Mouse (Mus musculus) CH12.LX (cell line): ENCODE measurements around the gene Gm28048. TPM values are rescaled to one million over a fixed set of nuclear protein-coding genes. Genes with fewer than 3 reads are reported as not detected.

Experiments used
- DNase-seq: peaks from one replicate; pipeline ENCODE4 v3.0.0-alpha.2; 2013; ENCODE audit errors: extremely low read depth
- H3K27ac ChIP-seq: 2 replicates; pipeline ENCODE4 v1.5.1; 2012; ENCODE audit warnings: low read depth, mild to moderate bottlenecking, control low read depth, moderate library complexity; ENCODE audit not compliant: insufficient read depth
- H3K27me3 ChIP-seq: replicated peaks from 2 replicates; pipeline ENCODE3; 2012; ENCODE audit warnings: inconsistent platforms
- H3K36me3 ChIP-seq, 2 experiments: replicated peaks in 1 of 2; 2 replicates each; pipeline versions ENCODE3 to v1.6.1; 2012; ENCODE audit warnings: inconsistent platforms in 1 of 2, low read length in 1 of 2, mild to moderate bottlenecking in 1 of 2, mixed read lengths in 1 of 2, moderate library complexity in 1 of 2; ENCODE audit not compliant: control insufficient read depth in 1 of 2, insufficient read depth in 1 of 2
- H3K4me1 ChIP-seq, 2 experiments: 2 replicates each; pipeline ENCODE4 v1.6.1; 2012; ENCODE audit warnings: inconsistent platforms in 1 of 2, moderate library complexity in 1 of 2; ENCODE audit not compliant: insufficient read depth in 2 of 2, control insufficient read depth in 1 of 2
- H3K4me2 ChIP-seq: 2 replicates; pipeline ENCODE4 v1.6.1; 2012; ENCODE audit warnings: low read depth, mild to moderate bottlenecking, control low read depth; ENCODE audit not compliant: poor library complexity, insufficient read depth, severe bottlenecking
- H3K4me3 ChIP-seq, 3 experiments: fragments of 150-350 bp in 1 of 3; sonication (generic) in 1 of 3; replicated peaks in 1 of 3; 2 replicates each; pipeline versions ENCODE3 to v1.5.1; 2011 to 2012; ENCODE audit warnings: low read depth in 2 of 3, low read length in 2 of 3, mild to moderate bottlenecking in 2 of 3, moderate library complexity in 2 of 3, control low read depth in 1 of 3, improper control_type of control experiment in 1 of 3, inconsistent platforms in 1 of 3, mixed read lengths in 1 of 3; ENCODE audit not compliant: poor library complexity in 1 of 3
- H3K79me2 ChIP-seq: replicated peaks from 2 replicates; pipeline ENCODE4 v1.6.1; 2012; ENCODE audit warnings: mild to moderate bottlenecking, moderate library complexity; ENCODE audit not compliant: control insufficient read depth, poor library complexity, insufficient read depth, severe bottlenecking; ENCODE audit errors: extremely low read depth
- H3K9ac ChIP-seq: 2 replicates; pipeline ENCODE4 v1.6.1; 2012; ENCODE audit warnings: low read depth, mild to moderate bottlenecking, control low read depth, moderate library complexity; ENCODE audit not compliant: insufficient read depth
- H3K9me3 ChIP-seq: replicated peaks from 2 replicates; pipeline ENCODE3; 2012; ENCODE audit warnings: low read length, inconsistent platforms, mixed read lengths
- BHLHE40 ChIP-seq: IDR thresholded peaks from 2 replicates; pipeline ENCODE4 v1.6.1; 2011; ENCODE audit warnings: mild to moderate bottlenecking, low read depth, low read length, improper control_type of control experiment
- CTCF ChIP-seq, 2 experiments: IDR thresholded peaks in 1 of 2; conservative IDR thresholded peaks in 1 of 2; 2 replicates each; pipeline ENCODE4 v1.5.1; 2011 to 2012; ENCODE audit warnings: low read depth in 2 of 2, low read length in 2 of 2, improper control_type of control experiment in 1 of 2, inconsistent platforms in 1 of 2, mild to moderate bottlenecking in 1 of 2, moderate library complexity in 1 of 2
- E2F4 ChIP-seq: IDR thresholded peaks from 2 replicates; pipeline ENCODE4 v1.6.1; 2011; ENCODE audit warnings: low read depth, low read length, improper control_type of control experiment; ENCODE audit not compliant: insufficient replicate concordance
- EP300 ChIP-seq: IDR thresholded peaks from 2 replicates; pipeline ENCODE4 v1.6.1; 2011; ENCODE audit warnings: low read length, improper control_type of control experiment
- ETS1 ChIP-seq: conservative IDR thresholded peaks from 2 replicates; pipeline ENCODE4 v1.6.1; 2012; ENCODE audit warnings: low read depth, mild to moderate bottlenecking, inconsistent platforms, low read length, improper control_type of control experiment, moderate library complexity
- GABPA ChIP-seq: IDR thresholded peaks from 2 replicates; pipeline ENCODE4 v1.6.1; 2012; ENCODE audit warnings: low read depth, low read length, improper control_type of control experiment, inconsistent platforms; ENCODE audit not compliant: insufficient replicate concordance
- HCFC1 ChIP-seq: IDR thresholded peaks from 2 replicates; pipeline ENCODE4 v1.6.1; 2012; ENCODE audit warnings: low read depth, mild to moderate bottlenecking, inconsistent platforms, low read length, improper control_type of control experiment
- IRF4 ChIP-seq: IDR thresholded peaks from 2 replicates; pipeline ENCODE4 v1.6.1; 2014; ENCODE audit warnings: low read depth, mild to moderate bottlenecking, inconsistent platforms, low read length, improper control_type of control experiment
- JUN ChIP-seq: IDR thresholded peaks from 2 replicates; pipeline ENCODE4 v1.6.1; 2011; ENCODE audit warnings: low read depth, mild to moderate bottlenecking, low read length, improper control_type of control experiment, moderate library complexity; ENCODE audit not compliant: insufficient read depth
- JUND ChIP-seq: conservative IDR thresholded peaks from 2 replicates; pipeline ENCODE4 v1.6.1; 2011; ENCODE audit warnings: low read depth, low read length, improper control_type of control experiment
- KAT2A ChIP-seq: IDR thresholded peaks from 2 replicates; pipeline ENCODE4 v1.6.1; 2012; ENCODE audit warnings: low read length, improper control_type of control experiment, inconsistent platforms; ENCODE audit not compliant: insufficient replicate concordance
- MAFK ChIP-seq: IDR thresholded peaks from 2 replicates; pipeline ENCODE4 v1.6.1; 2011; ENCODE audit warnings: low read length, improper control_type of control experiment; ENCODE audit not compliant: insufficient replicate concordance
- MAX ChIP-seq: IDR thresholded peaks from 2 replicates; pipeline ENCODE4 v1.6.1; 2011; ENCODE audit warnings: low read length, improper control_type of control experiment
- MAZ ChIP-seq: IDR thresholded peaks from 2 replicates; pipeline ENCODE4 v1.6.1; 2012; ENCODE audit warnings: low read depth, mild to moderate bottlenecking, inconsistent platforms, low read length, improper control_type of control experiment, moderate library complexity
- MEF2A ChIP-seq: IDR thresholded peaks from 2 replicates; pipeline ENCODE4 v1.6.1; 2014; ENCODE audit warnings: low read depth, mild to moderate bottlenecking, inconsistent platforms, low read length, improper control_type of control experiment, borderline replicate concordance
- MYC ChIP-seq: IDR thresholded peaks from 2 replicates; pipeline ENCODE4 v1.6.1; 2011; ENCODE audit warnings: low read depth, mild to moderate bottlenecking, improper control_type of control experiment, low read length
- NELFE ChIP-seq: IDR thresholded peaks from 2 replicates; pipeline ENCODE4 v1.6.1; 2011; ENCODE audit warnings: low read depth, low read length, improper control_type of control experiment
- NRF1 ChIP-seq: IDR thresholded peaks from 2 replicates; pipeline ENCODE4 v1.6.1; 2014; ENCODE audit warnings: low read depth, mild to moderate bottlenecking, inconsistent platforms, low read length, improper control_type of control experiment, moderate library complexity
- PAX5 ChIP-seq: IDR thresholded peaks from 2 replicates; pipeline ENCODE4 v1.6.1; 2012; ENCODE audit warnings: low read length, inconsistent platforms, mixed read lengths
- POLR2A ChIP-seq: IDR thresholded peaks from 2 replicates; pipeline ENCODE4 v1.6.1; 2011; ENCODE audit warnings: low read depth, mild to moderate bottlenecking, improper control_type of control experiment, low read length
- POLR2AphosphoS2 ChIP-seq: IDR thresholded peaks from 2 replicates; pipeline ENCODE4 v1.6.1; 2011; ENCODE audit warnings: low read depth, low read length, improper control_type of control experiment
- RAD21 ChIP-seq: IDR thresholded peaks from 2 replicates; pipeline ENCODE4 v1.6.1; 2011; ENCODE audit warnings: low read depth, mild to moderate bottlenecking, low read length, improper control_type of control experiment, moderate library complexity
- RCOR1 ChIP-seq: conservative IDR thresholded peaks from 2 replicates; pipeline ENCODE4 v1.6.1; 2012; ENCODE audit warnings: low read depth, mild to moderate bottlenecking, inconsistent platforms, low read length, improper control_type of control experiment
- SIN3A ChIP-seq: IDR thresholded peaks from 2 replicates; pipeline ENCODE4 v1.6.1; 2012; ENCODE audit warnings: low read length, improper control_type of control experiment, inconsistent platforms
- SMC3 ChIP-seq: IDR thresholded peaks from 2 replicates; pipeline ENCODE4 v1.6.1; 2011; ENCODE audit warnings: low read depth, low read length, improper control_type of control experiment
- TBP ChIP-seq: conservative IDR thresholded peaks from 2 replicates; pipeline ENCODE4 v1.6.1; 2011; ENCODE audit warnings: low read depth, low read length, improper control_type of control experiment
- TCF12 ChIP-seq: IDR thresholded peaks from 2 replicates; pipeline ENCODE4 v1.6.1; 2014; ENCODE audit warnings: low read depth, mild to moderate bottlenecking, inconsistent platforms, low read length, improper control_type of control experiment
- USF1 ChIP-seq: IDR thresholded peaks from 2 replicates; pipeline ENCODE4 v1.6.1; 2014; ENCODE audit warnings: low read depth, mild to moderate bottlenecking, inconsistent platforms, low read length, improper control_type of control experiment
- ZC3H11A ChIP-seq: IDR thresholded peaks from 2 replicates; pipeline ENCODE4 v1.6.1; 2012; ENCODE audit warnings: low read depth, mild to moderate bottlenecking, inconsistent platforms, low read length, improper control_type of control experiment
- ZKSCAN1 ChIP-seq: IDR thresholded peaks from 2 replicates; pipeline ENCODE4 v1.6.1; 2012; ENCODE audit warnings: low read depth, inconsistent platforms, low read length, improper control_type of control experiment, borderline replicate concordance
- ZMIZ1 ChIP-seq: IDR thresholded peaks from 2 replicates; pipeline ENCODE4 v1.6.1; 2012; ENCODE audit warnings: low read depth, mild to moderate bottlenecking, inconsistent platforms, low read length, improper control_type of control experiment
- ZNF384 ChIP-seq: IDR thresholded peaks from 2 replicates; pipeline ENCODE4 v1.6.1; 2012; ENCODE audit warnings: low read depth, low read length, improper control_type of control experiment, inconsistent platforms
- dilution Hi-C: fragments of 300-500 bp; cut with MboI; formaldehyde crosslinking; loops from 2 replicates; pipeline ENCODE4 v1.14.3; 2020; ENCODE audit warnings: low sequenced_read_pairs; ENCODE audit not compliant: extremely low pct_unique_long_range_greater_than_20kb, extremely low pct_ligation_motif_present
- in situ Hi-C: fragments of 300-500 bp; cut with MboI; formaldehyde crosslinking; loops from 3 replicates; pipeline ENCODE4 v1.14.3; 2019; ENCODE audit warnings: low sequenced_read_pairs, low pct_ligation_motif_present, low pct_unique_long_range_greater_than_20kb, mixed read lengths
- polyA plus RNA-seq: library from polyadenylated mRNA; unstranded; fragments of >175 nt; gene quantifications from 2 replicates; pipeline ENCODE4 v1.2.1, GENCODE M21; 2012; ENCODE audit warnings: low read depth; ENCODE audit not compliant: insufficient read length
- total RNA-seq, 2 experiments: library from RNA; depleted of rRNA; stranded (reverse); fragments of 300-350 nt in 1 of 2; fragments of >200 nt in 1 of 2; gene quantifications; 2 replicates each; pipeline ENCODE4 v1.2.3; 2012 to 2014

The Gm28048 gene
- total and polyA plus RNA-seq, 3 experiments, result 32.6 to 93.3 (median 59.5) TPM

DNA sequence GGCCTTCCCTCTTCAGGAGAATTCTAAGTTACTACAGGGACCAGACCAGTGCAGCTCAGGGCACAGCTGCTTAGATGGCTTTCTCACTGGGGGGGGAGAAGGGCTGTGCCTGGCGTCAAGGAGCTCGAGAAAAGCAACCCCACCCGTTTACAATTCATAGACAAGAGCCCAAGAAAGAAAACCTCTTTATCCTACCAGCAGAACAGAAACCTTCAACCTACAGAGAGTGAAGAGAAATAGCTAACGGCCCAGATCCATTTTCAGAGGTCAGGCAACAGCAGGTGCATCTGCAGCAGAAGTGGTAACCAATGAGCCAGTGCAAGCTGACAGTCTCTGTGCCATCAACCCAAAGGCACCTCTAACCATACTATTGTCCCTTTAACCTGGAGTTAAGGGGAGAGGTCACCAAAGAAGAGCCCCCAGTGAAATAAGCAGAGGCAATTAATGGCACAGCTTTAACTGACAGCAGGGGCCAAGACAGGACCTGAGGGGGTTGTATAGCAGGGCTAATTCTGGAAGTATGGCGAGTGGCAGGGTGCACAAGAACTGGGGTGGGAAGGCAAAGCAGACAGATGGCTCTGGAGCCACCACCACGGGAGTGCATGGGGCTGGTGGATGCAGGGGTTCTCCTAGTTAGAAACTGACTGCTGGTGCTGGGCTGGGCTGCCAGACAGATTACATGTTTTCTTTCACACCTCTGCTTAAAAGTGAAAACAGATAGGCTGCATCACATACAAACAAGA, 135.6 kb downstream of the Gm28048 start (continued):
- TF ChIP-seq ETS1 (peak; percentile 41), HCFC1 (no peak; the same call in 1 of the 2 replicates), SMC3 (no peak; the same call in 1 of the 2 replicates), ZC3H11A (no peak), ZMIZ1 (no peak; the same call in 1 of the 2 replicates), EP300 (peak; percentile 86), E2F4 (no peak), MYC (peak; percentile 60; the same call in 1 of the 2 replicates), POLR2AphosphoS2 (no peak), ZKSCAN1 (no peak)

- dilution Hi-C loops (no loop called here), in situ Hi-C loops (no loop called here)
- no peaks in the 10 kb centered on the region for H3K9me3 ChIP-seq
- H3K27ac ChIP-seq, result peak overlapping the region; percentile 96
- H3K79me2 ChIP-seq, result peaks cover 94% of the 10 kb centered on the region
- peak overlapping the region; percentile 99 for H3K4me2 ChIP-seq
- peak overlapping the region; percentile 54 for H3K9ac ChIP-seq
- H3K4me1 ChIP-seq, result peaks cover 44 to 94% of the 10 kb centered on the region in 2 experiments
- H3K36me3 ChIP-seq, result peaks cover 3 to 42% of the 10 kb centered on the region in 2 experiments
- H3K27me3 ChIP-seq, result no peaks in the 10 kb centered on the region
- peak overlapping the region in 1 of 3 experiments; percentile 11 for H3K4me3 ChIP-seq
- peak; percentile 84 for DNase-seq
- TF ChIP-seq MYC, result peak; percentile 95
- no peak for TF ChIP-seq CTCF (conservative IDR thresholded peaks at IDR 0.05 in 1 of 2, IDR thresholded peaks at IDR 0.05 in 1 of 2; ENCODE audit: low read depth in 2 of 2, low read length in 2 of 2)
- peak; percentile 15; the same call in 1 of the 2 replicates for TF ChIP-seq HCFC1
- TF ChIP-seq IRF4, result peak; percentile 94
- TF ChIP-seq BHLHE40, result peak; percentile 92
- TF ChIP-seq NRF1, result 0 out of 2 replicates have a peak, but pooled peaks have one; percentile 27
- no peak for TF ChIP-seq PAX5
- TF ChIP-seq ZNF384, result peak; percentile 98
- TF ChIP-seq NELFE, result no peak
- TF ChIP-seq ZC3H11A, result no peak
- peak; percentile 72 for TF ChIP-seq JUN
- TF ChIP-seq MAZ, result peak; percentile 47; the same call in 1 of the 2 replicates
- peak; percentile 92 for TF ChIP-seq TCF12
- TF ChIP-seq SMC3, result peak; percentile 41
- TF ChIP-seq EP300, result peak; percentile 94
- peak; percentile 81 for TF ChIP-seq MAFK
- TF ChIP-seq SIN3A, result peak; percentile 96
- TF ChIP-seq E2F4, result no peak
- TF ChIP-seq POLR2A, result no peak; the same call in none of the 2 replicates
- TF ChIP-seq RAD21, result peak; percentile 29
- TF ChIP-seq POLR2AphosphoS2, result peak; percentile 81
- TF ChIP-seq TBP, result peak; percentile 62; the same call in 1 of the 2 replicates
- peak; percentile 67; the same call in 1 of the 2 replicates for TF ChIP-seq KAT2A
- peak; percentile 73; the same call in 1 of the 2 replicates for TF ChIP-seq MAX
- TF ChIP-seq USF1, result no peak
- no peak for TF ChIP-seq GABPA
- peak; percentile 90 for TF ChIP-seq ETS1
- peak; percentile 97 for TF ChIP-seq RCOR1
- TF ChIP-seq MEF2A, result peak; percentile 87
- peak; percentile 69 for TF ChIP-seq JUND
Measured at GRCm38 (mm10) chr11:22844754-22845718, 136.9 kb downstream of the Gm28048 start.
